Mouse (Mus musculus) lung, postnatal 0 days (tissue): ENCODE measurements around the gene Frmd4a.

Source experiments
- CTCF ChIP-seq: IDR thresholded peaks from 2 replicates; pipeline ENCODE4 v1.5.1; 2016; ENCODE audit warnings: antibody characterized with exemption, mild to moderate bottlenecking
- EP300 ChIP-seq: IDR thresholded peaks from 2 replicates; pipeline ENCODE4 v1.6.1; 2016; ENCODE audit warnings: antibody characterized with exemption, mild to moderate bottlenecking, control low read depth

DNA sequence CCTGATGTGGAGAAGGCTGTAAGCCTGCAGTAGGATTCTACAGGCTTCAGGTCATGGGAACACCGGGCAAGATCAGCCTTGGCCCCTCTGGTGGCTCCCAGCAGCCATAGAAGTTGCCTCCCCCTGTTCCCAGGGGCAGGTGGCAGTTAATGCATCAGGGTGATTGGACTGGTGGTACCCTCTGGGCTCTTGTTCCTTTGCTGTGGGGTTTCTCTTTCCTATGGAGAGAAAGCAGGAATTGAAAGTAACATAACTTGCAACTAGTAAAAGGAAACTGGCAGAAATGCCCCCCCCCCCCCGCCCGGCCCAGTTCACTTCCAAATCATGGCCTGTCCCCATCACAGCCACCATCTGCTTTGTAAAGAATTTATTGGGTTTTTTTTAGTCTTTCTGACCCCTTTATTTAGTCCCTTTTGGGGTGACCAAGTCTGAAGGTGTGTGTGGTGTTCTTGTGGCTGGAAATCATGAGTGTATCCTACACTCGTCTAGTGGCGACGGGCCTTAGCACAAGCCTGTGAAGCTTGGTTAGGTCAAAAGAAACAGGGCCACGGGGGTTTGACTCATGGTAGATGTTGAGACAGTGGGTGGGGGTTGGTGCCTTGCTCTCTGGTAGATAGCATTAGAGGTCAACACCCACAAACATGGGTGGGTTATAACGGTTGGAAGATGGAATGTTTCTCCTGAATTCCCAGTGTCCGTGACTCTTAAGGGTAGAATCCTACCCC, 549.6 kb downstream of the Frmd4a start:
- no peak for TF ChIP-seq EP300
- TF ChIP-seq CTCF, result no peak
